19 mouse cellular contexts compared by ENCODE assay signal in the genomic region with DNA sequence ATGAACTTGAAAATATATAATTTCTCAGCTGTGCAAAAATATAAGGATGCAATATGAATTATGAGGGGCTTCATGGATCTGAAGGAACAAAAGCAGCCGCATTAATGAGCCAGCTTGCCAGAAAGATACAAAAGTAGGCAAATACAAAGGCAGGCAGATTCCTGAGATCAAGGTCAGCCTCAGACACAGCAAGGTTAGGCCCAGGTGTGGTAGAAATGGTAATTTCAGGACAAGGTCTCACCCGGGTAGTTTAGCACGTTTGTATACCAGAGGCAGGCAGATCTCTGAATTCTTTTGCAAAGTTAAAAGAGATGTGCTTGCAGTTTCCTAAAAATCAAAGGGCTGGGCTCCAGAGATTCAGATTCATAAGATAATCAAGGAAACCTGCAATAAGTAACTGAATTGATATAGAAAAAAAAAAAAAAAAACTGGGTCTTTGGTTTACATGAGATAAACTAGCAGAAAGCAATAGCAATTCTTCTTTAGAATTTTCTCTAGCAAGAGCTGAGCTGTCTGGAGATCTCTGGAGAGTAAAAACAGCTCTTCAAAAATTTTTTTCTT. TPM values are rescaled to one million over a fixed set of nuclear protein-coding genes. Genes with fewer than 3 reads are reported as not detected.
DNase-seq lines count a peak whose midpoint lies in the region; ATAC-seq and TF ChIP-seq lines count a peak whose summit lies in the region.
"Had no signal": no experiment of that assay in that cellular context is flagged by ENCODE, and none has a peak within 500 bp of the region (broad histone marks: within the 10 kb centered on the region; RNA-seq: fewer than 3 reads in every experiment).

No protein-coding gene starts in this region.

- H3K36me3 ChIP-seq in heart, embryonic 10.5 days = no peaks in the 10 kb centered on the region
- no peaks in the 10 kb centered on the region for H3K36me3 ChIP-seq in liver, embryonic 11.5 days (ENCODE audit: control insufficient read depth, insufficient read depth, low read length)
- H3K36me3 ChIP-seq in liver, postnatal 0 days (replicated peaks; ENCODE audit: insufficient read depth, low read length) = no peaks in the 10 kb centered on the region
- H3K36me3 ChIP-seq: midbrain, embryonic 15.5 days had no signal

- no peak for TF ChIP-seq CTCF in liver, postnatal 0 days (IDR thresholded peaks at IDR 0.05; ENCODE audit: low read depth)

- no peak for ATAC-seq in liver, embryonic 11.5 days (replicated peaks; ENCODE audit: low FRiP score)
- no peak for ATAC-seq in liver, postnatal 0 days
- ATAC-seq: activated CD4-positive, CD25-positive, alpha-beta regulatory T cell, adult 4 months; midbrain, embryonic 15.5 days had no signal

- H3K27ac ChIP-seq in heart, embryonic 10.5 days = peak overlapping the region; percentile 71
- H3K27ac ChIP-seq in liver, embryonic 11.5 days (ENCODE audit: low read depth, low read length) = peak overlapping the region; percentile 67; the same call in 1 of the 2 replicates
- peak overlapping the region; percentile 80 for H3K27ac ChIP-seq in liver, postnatal 0 days (ENCODE audit: low read depth)
- H3K27ac ChIP-seq: midbrain, embryonic 15.5 days; stomach, postnatal 0 days had no signal

- 86% methylated on average over 3 of the region's 3 CpGs for WGBS in heart, embryonic 10.5 days
- WGBS in liver, embryonic 11.5 days = 76% methylated on average over 3 of the region's 3 CpGs
- WGBS in liver, postnatal 0 days (ENCODE audit: insufficient replicate concordance) = 73% methylated on average over 3 of the region's 3 CpGs

- no peak for TF ChIP-seq EP300 in liver, postnatal 0 days (IDR thresholded peaks at IDR 0.05; ENCODE audit: low read depth)

- no peaks in the 10 kb centered on the region for H3K27me3 ChIP-seq in heart, embryonic 10.5 days (ENCODE audit: insufficient read depth, poor library complexity, severe bottlenecking)
- H3K27me3 ChIP-seq in liver, embryonic 11.5 days (replicated peaks; ENCODE audit: control insufficient read depth, insufficient read depth, low read length) = no peaks in the 10 kb centered on the region
- H3K27me3 ChIP-seq in liver, postnatal 0 days (ENCODE audit: insufficient read depth, low read length) = no peaks in the 10 kb centered on the region
- H3K27me3 ChIP-seq: midbrain, embryonic 15.5 days had no signal

- DNase-seq in heart, embryonic 10.5 days (ENCODE audit: low spot score) = no peak
- no peak for DNase-seq in heart, postnatal 14 days
- no peak for DNase-seq in liver, embryonic 11.5 days (ENCODE audit: low spot score)
- DNase-seq in liver (no peak), ZHBTc4 (ENCODE audit: low read depth, low spot score) (peak; percentile 84)
- DNase-seq in liver, postnatal 0 days = no peak
- DNase-seq in B cell, adult 2 months = no peak
- no peak for DNase-seq in cerebellum, adult 11-12 months
- DNase-seq: layer of hippocampus, adult 9-11 months; spleen, adult 18-20 months; thymus, postnatal 14 days had no signal

- intact Hi-C loops in heart, postnatal 14 days (cut with DNase I) = no loop called here

- H3K4me2 ChIP-seq in liver, embryonic 11.5 days = peak overlapping the region; percentile 49
- H3K4me2 ChIP-seq in liver, postnatal 0 days (ENCODE audit: low read depth, low read length) = peak overlapping the region; percentile 65
- H3K4me2 ChIP-seq: midbrain, embryonic 15.5 days had no signal

- peaks cover 22% of the 10 kb centered on the region for H3K4me1 ChIP-seq in heart, embryonic 10.5 days
- H3K4me1 ChIP-seq in liver, embryonic 11.5 days (replicated peaks; ENCODE audit: control insufficient read depth, insufficient read depth, low read length) = peaks cover 44% of the 10 kb centered on the region
- peaks cover 29% of the 10 kb centered on the region for H3K4me1 ChIP-seq in liver, postnatal 0 days (ENCODE audit: insufficient read depth)
- H3K4me1 ChIP-seq: midbrain, embryonic 15.5 days had no signal

- no peak overlapping the region for H3K9ac ChIP-seq in liver, embryonic 11.5 days (ENCODE audit: low read depth, low read length)
- H3K9ac ChIP-seq in liver, postnatal 0 days (replicated peaks) = peak overlapping the region; percentile 49
- H3K9ac ChIP-seq: midbrain, embryonic 15.5 days had no signal

- no peaks in the 10 kb centered on the region for H3K9me3 ChIP-seq in heart, embryonic 10.5 days
- no peaks in the 10 kb centered on the region for H3K9me3 ChIP-seq in liver, embryonic 11.5 days (ENCODE audit: control insufficient read depth, low read length)
- no peaks in the 10 kb centered on the region for H3K9me3 ChIP-seq in liver, postnatal 0 days (ENCODE audit: low read length)
- H3K9me3 ChIP-seq: midbrain, embryonic 15.5 days had no signal

- 0 out of 2 replicates have a peak overlapping the region, but pooled peaks have one; percentile 24 for H3K4me3 ChIP-seq in heart, embryonic 10.5 days
- no peak overlapping the region for H3K4me3 ChIP-seq in liver, embryonic 11.5 days (ENCODE audit: low read depth, low read length)
- peak overlapping the region; percentile 13 for H3K4me3 ChIP-seq in liver, postnatal 0 days (ENCODE audit: low read depth, low read length)
- H3K4me3 ChIP-seq: midbrain, embryonic 15.5 days had no signal

RNA-seq across cellular contexts. Expression of a gene that starts 18.6 kb away (rescaled TPM):
- polyA plus RNA-seq in heart, embryonic 10.5 days (2016; fragmentation: Nextera tagmentation; extraction: Ambion mirVana) = 33.5 and 44.7 TPM in 2 replicates
- 10 to 100 TPM; 34.0 to 36.7 TPM for total RNA-seq in heart, postnatal 14 days (2021)
- 47.6 and 58.7 TPM in 2 replicates for polyA plus RNA-seq in liver, embryonic 11.5 days (2014; fragmentation: Nextera tagmentation; extraction: Ambion mirVana)
- 12.2 and 14.2 TPM in 2 replicates for polyA plus RNA-seq in liver, postnatal 0 days (2015; fragmentation: Nextera tagmentation; extraction: Ambion mirVana)

RNA-seq across cellular contexts. Expression of a gene that starts 49.7 kb away (rescaled TPM):
- not detected in 2 replicates for polyA plus RNA-seq in heart, embryonic 10.5 days (2016; fragmentation: Nextera tagmentation; extraction: Ambion mirVana)
- not detected for total RNA-seq in heart, postnatal 14 days (2021)
- not detected in 2 replicates for polyA plus RNA-seq in liver, embryonic 11.5 days (2014; fragmentation: Nextera tagmentation; extraction: Ambion mirVana)
- polyA plus RNA-seq in liver, postnatal 0 days (2015; fragmentation: Nextera tagmentation; extraction: Ambion mirVana) = not detected in 2 replicates
- total RNA-seq: gastrocnemius, postnatal 10 days; hematopoietic stem cell, adult 5-6 weeks; liver, adult 2 months had no signal
- polyA plus RNA-seq: activated CD4-positive, CD25-positive, alpha-beta regulatory T cell, adult 4 months; embryonic facial prominence, embryonic 11.5 days; intestine, embryonic 14.5 days; liver, adult 2 months; midbrain, embryonic 15.5 days; stomach, postnatal 0 days had no signal

RNA-seq across cellular contexts. Expression of a gene that starts 52.4 kb away (rescaled TPM):
- not detected in 2 replicates for polyA plus RNA-seq in heart, embryonic 10.5 days (2016; fragmentation: Nextera tagmentation; extraction: Ambion mirVana)
- not detected for total RNA-seq in heart, postnatal 14 days (2021)
- polyA plus RNA-seq in liver, embryonic 11.5 days (2014; fragmentation: Nextera tagmentation; extraction: Ambion mirVana) = 0.12 TPM in 1 of 2 replicates, not detected in the other
- not detected in 2 replicates for polyA plus RNA-seq in liver, postnatal 0 days (2015; fragmentation: Nextera tagmentation; extraction: Ambion mirVana)
- total RNA-seq: gastrocnemius, postnatal 10 days; hematopoietic stem cell, adult 5-6 weeks; liver, adult 2 months had no signal
- polyA plus RNA-seq: embryonic facial prominence, embryonic 11.5 days; liver, adult 2 months had no signal
